Mouse (Mus musculus) kidney, postnatal 36 days (tissue): ENCODE results near the gene Ints12.

Experiments
- DNase-seq, 2 experiments: peaks; one replicate each; pipeline ENCODE4 v3.0.0; 2021 to 2022; ENCODE audit warnings: mixed read lengths in 2 of 2

Ints12 gene

GRCm38 (mm10) chr3:133151629-133152028 lies 60.0 kb downstream of the Ints12 start:
- no peak for DNase-seq

- DNase-seq: no peak
Measured at GRCm38 (mm10) chr3:133152831-133153230, 61.2 kb downstream of the Ints12 start.

GRCm38 (mm10) chr3:133153629-133154028 lies 62.0 kb downstream of the Ints12 start:
- DNase-seq: no peak

GRCm38 (mm10) chr3:133154683-133155082 lies 63.0 kb downstream of the Ints12 start:
- no peak for DNase-seq

- peak; percentile 37 to 54 for DNase-seq
Measured at GRCm38 (mm10) chr3:133158260-133158659, 66.6 kb downstream of the Ints12 start.
